Mouse (Mus musculus): ENCODE measurements around the gene Stim1. TPM values are rescaled to one million over a fixed set of nuclear protein-coding genes. Genes with fewer than 3 reads are reported as not detected.

Stim1 gene
- 90.5 and 118 TPM in 2 replicates for total RNA-seq (2023)

DNA sequence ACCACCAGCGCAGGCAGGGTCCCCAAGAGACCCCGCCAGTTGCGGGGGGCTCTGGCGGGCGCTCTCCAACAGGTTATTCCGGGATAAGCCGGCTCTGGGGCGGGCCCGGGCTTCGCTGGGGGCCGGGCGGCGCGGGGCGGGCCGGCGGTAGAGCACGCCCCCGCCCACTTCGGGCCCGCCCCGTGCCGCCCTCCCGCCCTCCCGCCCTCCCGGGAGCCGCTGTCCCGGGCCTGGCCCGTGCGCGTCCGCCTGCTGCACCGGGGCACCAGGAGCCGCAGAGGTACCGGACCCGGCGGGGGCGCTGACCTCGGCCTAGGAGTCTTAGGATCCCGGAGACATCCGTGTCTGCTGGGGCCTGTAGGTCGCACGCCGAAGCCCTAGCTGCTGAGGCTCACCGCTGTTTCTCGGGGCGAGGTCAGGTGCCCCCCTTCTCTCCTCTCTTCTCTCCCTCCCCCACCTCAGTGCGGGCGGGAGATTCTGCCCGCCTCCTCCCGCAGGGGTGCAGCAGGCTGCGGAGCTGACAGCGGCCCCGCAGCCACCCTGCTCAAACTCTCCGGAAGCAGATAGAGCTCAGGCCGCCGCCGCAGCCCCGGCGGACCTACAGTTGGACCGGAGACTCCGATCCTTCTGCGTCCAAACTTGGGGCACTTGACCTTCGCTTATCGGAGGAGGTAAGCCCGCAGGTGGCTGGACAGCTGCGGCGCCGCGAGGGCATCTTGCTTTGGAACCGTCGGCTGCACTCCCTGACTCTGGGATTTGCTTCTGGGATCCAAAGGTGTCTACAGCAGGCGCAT, at the start of gene Stim1:
Stim1 (plus strand) TSS at position 206 of the 794 bp plus-strand sequence.

GRCm38 (mm10) chr7:102255954-102256353, 11.7 kb upstream of the Stim1 start, which contains the start of gene Rhog:
Rhog (minus strand) TSS chr7:102256054.

GRCm38 (mm10) chr7:102441657-102442391, 174.2 kb downstream of the Stim1 start, which contains the start of gene Rrm1:
Rrm1 (plus strand) TSS chr7:102441695.

DNA sequence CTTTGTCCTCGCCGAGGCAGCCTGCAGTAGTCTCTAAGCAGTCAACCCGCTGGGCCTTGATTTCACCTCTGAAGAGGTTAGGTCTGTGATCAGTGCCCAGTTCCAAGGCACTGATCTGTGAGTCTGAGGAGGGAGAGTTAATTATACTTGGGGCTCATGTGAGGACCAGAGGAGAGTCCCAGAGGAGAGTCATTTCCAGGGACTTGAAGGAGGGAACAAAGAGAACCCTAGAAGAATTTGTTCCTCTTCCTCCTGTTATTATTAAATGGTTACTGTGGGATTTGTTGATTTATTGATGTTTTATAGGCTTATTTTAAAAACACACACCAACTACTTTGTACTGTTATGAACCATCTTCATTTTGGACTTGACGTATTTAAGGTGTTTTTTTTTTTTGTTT, 214.0 kb downstream of the Stim1 start, which contains the start of gene Olfr543:
Olfr543 (minus strand) TSS at position 101 of the 400 bp plus-strand sequence.

Other genes with a start within 250 kb of the Stim1 start
- 28.7 and 30.3 TPM in 2 replicates for gene Il18bp, start 249.1 kb upstream of the Stim1 start, total RNA-seq (2023)
- 12.0 and 16.0 TPM in 2 replicates for gene Rnf121, start 202.3 kb upstream of the Stim1 start, total RNA-seq (2023)
- gene Xndc1, start 202.3 kb upstream of the Stim1 start, total RNA-seq (2023): 6.9 and 8.8 TPM in 2 replicates
- gene Xntrpc, start 202.1 kb upstream of the Stim1 start, total RNA-seq (2023): 0.54 and 1.1 TPM in 2 replicates
- 0.22 and 0.45 TPM in 2 replicates for gene Trpc2, start 184.7 kb upstream of the Stim1 start, total RNA-seq (2023)
- gene Art1, start 166.1 kb upstream of the Stim1 start, total RNA-seq (2023): not detected in 2 replicates
- gene Art5, start 158.3 kb upstream of the Stim1 start, total RNA-seq (2023): not detected in 2 replicates
- gene Chrna10, start 151.0 kb upstream of the Stim1 start, total RNA-seq (2023): 0.16 TPM in 1 of 2 replicates, not detected in the other
- 69.7 and 84.9 TPM in 2 replicates for gene Nup98, start 57.6 kb upstream of the Stim1 start, total RNA-seq (2023)
- gene Pgap2, start 57.6 kb upstream of the Stim1 start, total RNA-seq (2023): 34.8 and 40.8 TPM in 2 replicates
- 459 and 512 TPM in 2 replicates for gene Rhog, start 11.8 kb upstream of the Stim1 start, total RNA-seq (2023)
- gene Rrm1, start 173.9 kb downstream of the Stim1 start, total RNA-seq (2023): 66.2 and 90.8 TPM in 2 replicates
- gene Olfr543, start 213.9 kb downstream of the Stim1 start, total RNA-seq (2023): not detected in 2 replicates
- gene Olfr544, start 220.5 kb downstream of the Stim1 start, total RNA-seq (2023): not detected in 2 replicates
- not detected in 2 replicates for gene Olfr545, start 231.8 kb downstream of the Stim1 start, total RNA-seq (2023)

Data from neutrophil, adult 65 days (primary cell).